Mouse (Mus musculus) layer of hippocampus, adult 8-10 months (tissue): ENCODE measurements around the gene Gm49388. TPM values are rescaled to one million over a fixed set of nuclear protein-coding genes. Genes with fewer than 3 reads are reported as not detected.
"Not testable (repeated sequence)": the region's sequence is repeated elsewhere in the genome, so short reads cannot be mapped to it uniquely, and the experiment has no call there.

Experiments used
- DNase-seq, 2 experiments: peaks; one replicate each; pipeline ENCODE4 v3.0.0; 2022; ENCODE audit warnings: low spot score in 2 of 2
- total RNA-seq, 4 experiments: library from RNA; stranded (reverse); gene quantifications; 2 replicates each; pipeline ENCODE4 v1.2.4; 2022

The Gm49388 gene
- total RNA-seq, 4 experiments from 2014 or later = 2.0 to 5.7 (median 2.3) TPM

GRCm38 (mm10) chr7:127768346-127768996, 16.9 kb upstream of the Gm49388 start:
- no peak for DNase-seq

- peak; percentile 97 to 98 for DNase-seq
Measured at GRCm38 (mm10) chr7:127768997-127769593, 16.3 kb upstream of the Gm49388 start.

GRCm38 (mm10) chr7:127769651-127770038, 15.8 kb upstream of the Gm49388 start, which contains the start of gene Orai3:
Orai3 (plus strand) TSS chr7:127769815.
- DNase-seq = peak; percentile 83

- DNase-seq = no peak
Measured at GRCm38 (mm10) chr7:127770039-127770905, 15.1 kb upstream of the Gm49388 start.

GRCm38 (mm10) chr7:127771262-127771661, 14.1 kb upstream of the Gm49388 start:
- peak in 1 of 2 experiments; percentile 56 for DNase-seq

- no peak for DNase-seq
Measured at GRCm38 (mm10) chr7:127772080-127772479, 13.3 kb upstream of the Gm49388 start.

GRCm38 (mm10) chr7:127772557-127772956, 12.9 kb upstream of the Gm49388 start:
- DNase-seq = no peak

GRCm38 (mm10) chr7:127773664-127774384, 11.6 kb upstream of the Gm49388 start:
- DNase-seq = peak in 1 of 2 experiments; percentile 56

GRCm38 (mm10) chr7:127775837-127776236, 9.6 kb upstream of the Gm49388 start:
- DNase-seq = not testable (repeated sequence)

- peak; percentile 83 to 87 for DNase-seq
Measured at GRCm38 (mm10) chr7:127776426-127776825, 9.0 kb upstream of the Gm49388 start, which contains the start of gene Setd1a. Setd1a (plus strand) TSS chr7:127776670.

- peak; percentile 93 to 96 for DNase-seq
Measured at GRCm38 (mm10) chr7:127776878-127777473, 8.4 kb upstream of the Gm49388 start.

GRCm38 (mm10) chr7:127777474-127778266, 7.7 kb upstream of the Gm49388 start:
- DNase-seq = no peak

- DNase-seq = no peak
Measured at GRCm38 (mm10) chr7:127778350-127778749, 7.1 kb upstream of the Gm49388 start.

- DNase-seq = no peak
Measured at GRCm38 (mm10) chr7:127797076-127797845, 11.9 kb downstream of the Gm49388 start.

- no peak for DNase-seq
Measured at GRCm38 (mm10) chr7:127798591-127798990, 13.2 kb downstream of the Gm49388 start.

- no peak for DNase-seq
Measured at GRCm38 (mm10) chr7:127799211-127799610, 13.8 kb downstream of the Gm49388 start.

- DNase-seq = no peak
Measured at GRCm38 (mm10) chr7:127799738-127800137, 14.3 kb downstream of the Gm49388 start.

- peak; percentile 82 to 89 for DNase-seq
Measured at GRCm38 (mm10) chr7:127800435-127801009, 15.1 kb downstream of the Gm49388 start, which contains the start of gene Hsd3b7. Hsd3b7 (plus strand) TSS chr7:127800604.
